Mouse (Mus musculus) kidney, adult 18-20 months (tissue): ENCODE measurements around the gene Olfr96.

Experiments
- DNase-seq: peaks from one replicate; pipeline ENCODE4 v3.0.0; 2021

The Olfr96 gene

DNA sequence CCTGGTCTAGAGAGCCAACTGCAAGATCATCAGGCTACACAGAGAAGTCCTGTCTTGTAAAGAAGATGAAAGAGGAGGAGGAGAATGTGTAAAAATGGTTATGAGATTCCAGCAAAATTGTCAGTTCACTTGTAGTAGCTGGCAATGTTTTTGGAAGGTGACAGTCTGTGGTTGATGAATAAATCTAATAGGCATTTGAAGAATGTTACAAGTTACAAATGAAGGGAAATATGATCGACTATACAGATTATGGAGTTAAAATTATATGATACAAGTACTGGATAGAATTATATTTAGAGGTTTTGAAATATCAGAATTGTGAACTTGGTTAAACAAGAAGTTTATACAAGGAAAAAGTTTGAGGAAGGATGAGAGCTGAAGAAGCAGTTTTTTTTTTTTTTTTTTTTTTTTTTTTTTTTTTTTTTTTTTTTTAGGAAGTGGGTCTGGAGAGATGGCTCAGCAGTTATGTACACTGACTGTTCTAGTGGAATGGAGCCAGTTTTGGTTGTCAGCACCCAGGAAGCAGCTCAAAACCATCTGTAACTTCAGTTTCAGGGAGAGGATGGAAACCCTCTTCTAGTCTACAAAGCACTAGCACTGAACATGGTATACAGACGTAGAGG lies 55.8 kb downstream of the Olfr96 start:
- DNase-seq, result no peak
